7 mouse cellular contexts compared by ENCODE assay signal in the genomic region with DNA sequence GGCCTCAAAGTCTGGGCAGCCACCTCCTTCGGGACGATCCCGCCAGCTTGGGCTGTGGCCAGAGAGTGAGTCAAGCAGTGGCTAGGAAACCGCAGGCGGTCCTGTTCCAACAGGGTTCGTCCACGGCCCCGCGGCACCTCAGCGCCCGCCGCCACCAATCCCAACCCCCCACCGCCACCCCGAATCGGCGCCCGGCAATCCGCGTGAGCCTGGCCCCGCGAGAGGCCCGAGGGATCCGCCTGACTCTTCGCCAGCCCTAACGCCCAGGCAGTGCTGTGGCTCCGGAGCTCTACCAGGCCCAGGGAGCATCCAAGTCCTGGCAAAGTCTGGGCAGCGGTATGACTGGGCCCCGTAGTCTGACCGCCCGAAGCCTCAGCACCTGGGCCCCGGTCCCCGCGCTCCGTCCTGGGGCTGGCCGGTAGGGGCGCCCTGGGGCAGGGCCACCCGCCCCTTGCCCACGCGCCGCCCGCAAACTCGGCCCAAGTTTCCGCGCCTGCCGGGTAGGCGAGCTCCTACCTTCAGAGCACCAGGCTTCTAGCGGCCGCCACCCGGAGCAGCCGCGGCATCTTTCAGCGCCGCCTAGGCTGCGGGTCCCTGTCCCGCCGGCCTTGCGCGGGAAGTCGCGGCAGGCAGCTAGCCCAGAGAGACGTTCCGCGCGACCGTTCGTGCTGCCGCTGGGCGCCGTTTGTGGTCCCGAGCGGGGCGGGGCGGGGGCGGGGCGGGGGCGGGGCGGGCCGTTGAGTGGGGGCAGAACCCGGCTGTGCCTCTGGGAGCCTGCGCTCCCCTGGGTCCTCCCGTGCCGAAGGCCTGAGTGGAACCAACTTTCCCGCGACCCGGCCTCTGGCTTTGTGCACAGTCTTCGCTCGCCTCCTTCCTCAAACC. TPM values are rescaled to one million over a fixed set of nuclear protein-coding genes. Genes with fewer than 3 reads are reported as not detected.
DNase-seq lines count a peak whose midpoint lies in the region; ATAC-seq and TF ChIP-seq lines count a peak whose summit lies in the region.

Gene 1700017B05Rik, minus strand, starts transcription at position 700 of the 882 bp plus-strand sequence.

- peak within 1 kb of the TSS; percentile 52 for H3K4me3 ChIP-seq in cortical plate, adult 2 months (ENCODE audit: insufficient read depth, low read length)
- peak within 1 kb of the TSS; percentile 94 for H3K4me3 ChIP-seq in intestine, embryonic 14.5 days (ENCODE audit: low read depth, low read length)
- H3K4me3 ChIP-seq in midbrain, embryonic 10.5 days, result peak within 1 kb of the TSS; percentile 90

- H3K36me3 ChIP-seq in intestine, embryonic 14.5 days (ENCODE audit: control insufficient read depth, insufficient read depth, low read length), result peaks cover 18% of the 10 kb centered on the region
- H3K36me3 ChIP-seq in midbrain, embryonic 10.5 days, result peaks cover 19% of the 10 kb centered on the region

- no peaks in the 10 kb centered on the region for H3K27me3 ChIP-seq in intestine, embryonic 14.5 days (replicated peaks; ENCODE audit: control insufficient read depth, insufficient read depth, low read length)
- peaks cover 50% of the 10 kb centered on the region for H3K27me3 ChIP-seq in midbrain, embryonic 10.5 days (ENCODE audit: low read depth, poor library complexity, severe bottlenecking)

- peak; percentile 80 for ATAC-seq in intestine, embryonic 14.5 days (replicated peaks; ENCODE audit: low FRiP score, low TSS enrichment, low read depth)

- peaks cover 2% of the 10 kb centered on the region; the same call in 1 of the 2 replicates for H3K4me1 ChIP-seq in cortical plate, adult 2 months (ENCODE audit: control insufficient read depth, insufficient read depth, low read length)
- peaks cover 37% of the 10 kb centered on the region for H3K4me1 ChIP-seq in intestine, embryonic 14.5 days (replicated peaks; ENCODE audit: control insufficient read depth, insufficient read depth, low read length)
- peaks cover 47% of the 10 kb centered on the region for H3K4me1 ChIP-seq in midbrain, embryonic 10.5 days

- intact Hi-C loops in left cerebral cortex, postnatal 4 days (cut with DNase I), result no loop called here

- peak within 1 kb of the TSS; percentile 60; the same call in 1 of the 2 replicates for H3K27ac ChIP-seq in cortical plate, adult 2 months (ENCODE audit: insufficient read depth, low read length)
- H3K27ac ChIP-seq in intestine, embryonic 14.5 days (ENCODE audit: low read depth), result peak within 1 kb of the TSS; percentile 86
- H3K27ac ChIP-seq in midbrain, embryonic 10.5 days (replicated peaks), result peak within 1 kb of the TSS; percentile 91

- H3K4me2 ChIP-seq in intestine, embryonic 14.5 days (ENCODE audit: low read length), result peak within 1 kb of the TSS; percentile 89

- H3K9me3 ChIP-seq in intestine, embryonic 14.5 days (ENCODE audit: control insufficient read depth, low read length), result no peaks in the 10 kb centered on the region
- no peaks in the 10 kb centered on the region for H3K9me3 ChIP-seq in midbrain, embryonic 10.5 days (replicated peaks)

- H3K9ac ChIP-seq in intestine, embryonic 14.5 days (ENCODE audit: low read length), result peak within 1 kb of the TSS; percentile 92

- under 1% methylated on average over 78 of the region's 87 CpGs for WGBS in intestine, embryonic 14.5 days
- WGBS in midbrain, embryonic 10.5 days, result under 1% methylated on average over 84 of the region's 87 CpGs

- TF ChIP-seq POLR2A in cortical plate, adult 2 months (IDR thresholded peaks at IDR 0.05; ENCODE audit: extremely low read depth, insufficient read depth, low read length), result no peak

- TF ChIP-seq CTCF in cortical plate, adult 2 months (IDR thresholded peaks at IDR 0.05; ENCODE audit: extremely low read depth, insufficient read depth, low read length), result no peak

- DNase-seq in adrenal gland, adult 2 months, result peak; percentile 90
- peak; percentile 69 for DNase-seq in gastrocnemius, postnatal 25 days
- peak; percentile 89 for DNase-seq in intestine, embryonic 14.5 days (ENCODE audit: low spot score)
- DNase-seq in left cerebral cortex, postnatal 4 days, result peak; percentile 72
- peak; percentile 80 for DNase-seq in midbrain, embryonic 10.5 days (ENCODE audit: low spot score)
- peak; percentile 68 for DNase-seq in right cerebral cortex, postnatal 25 days

RNA-seq across cellular contexts. Expression of gene 1700017B05Rik, which starts in this region (rescaled TPM):
- total RNA-seq in adrenal gland, adult 2 months (2021), result 10 to 100 TPM; 40.5 to 53.8 TPM
- polyA plus RNA-seq in adrenal gland, adult 2 months (2012; rRNA removed), result 33.0 and 42.8 TPM in 2 replicates
- 4.1 and 4.7 TPM in 2 replicates for polyA plus RNA-seq in cortical plate, adult 2 months (2012; rRNA removed)
- 1 to 10 TPM; 2.9 to 5.2 TPM for total RNA-seq in gastrocnemius, postnatal 25 days (2021)
- 41.2 and 42.1 TPM in 2 replicates for polyA plus RNA-seq in intestine, embryonic 14.5 days (2014; fragmentation: Nextera tagmentation; extraction: Ambion mirVana)
- 10 to 100 TPM; 10.3 to 11.3 TPM for total RNA-seq in left cerebral cortex, postnatal 4 days (2021)
- 11.8 TPM in 2 replicates for polyA plus RNA-seq in midbrain, embryonic 10.5 days (2016; fragmentation: Nextera tagmentation; extraction: Ambion mirVana)

Comparison
In these comparisons a context has a peak if more than half of its experiments do, and no peak if none do; other contexts are left out.
1. Peak in every context shown above with its lines: DNase-seq, ATAC-seq, H3K4me3 ChIP-seq and H3K27ac ChIP-seq.